Mouse (Mus musculus) bone marrow macrophage, adult 2 months (primary cell): Measurements from ENCODE around the gene Erf.

Source experiments
- CTCF ChIP-seq: IDR thresholded peaks from 2 replicates; pipeline ENCODE4 v1.5.1; 2012; ENCODE audit warnings: low read depth, mild to moderate bottlenecking, low read length, moderate library complexity
- POLR2A ChIP-seq: IDR thresholded peaks from 2 replicates; pipeline ENCODE4 v1.6.1; 2012; ENCODE audit warnings: mild to moderate bottlenecking, low read depth, low read length, borderline replicate concordance

DNA sequence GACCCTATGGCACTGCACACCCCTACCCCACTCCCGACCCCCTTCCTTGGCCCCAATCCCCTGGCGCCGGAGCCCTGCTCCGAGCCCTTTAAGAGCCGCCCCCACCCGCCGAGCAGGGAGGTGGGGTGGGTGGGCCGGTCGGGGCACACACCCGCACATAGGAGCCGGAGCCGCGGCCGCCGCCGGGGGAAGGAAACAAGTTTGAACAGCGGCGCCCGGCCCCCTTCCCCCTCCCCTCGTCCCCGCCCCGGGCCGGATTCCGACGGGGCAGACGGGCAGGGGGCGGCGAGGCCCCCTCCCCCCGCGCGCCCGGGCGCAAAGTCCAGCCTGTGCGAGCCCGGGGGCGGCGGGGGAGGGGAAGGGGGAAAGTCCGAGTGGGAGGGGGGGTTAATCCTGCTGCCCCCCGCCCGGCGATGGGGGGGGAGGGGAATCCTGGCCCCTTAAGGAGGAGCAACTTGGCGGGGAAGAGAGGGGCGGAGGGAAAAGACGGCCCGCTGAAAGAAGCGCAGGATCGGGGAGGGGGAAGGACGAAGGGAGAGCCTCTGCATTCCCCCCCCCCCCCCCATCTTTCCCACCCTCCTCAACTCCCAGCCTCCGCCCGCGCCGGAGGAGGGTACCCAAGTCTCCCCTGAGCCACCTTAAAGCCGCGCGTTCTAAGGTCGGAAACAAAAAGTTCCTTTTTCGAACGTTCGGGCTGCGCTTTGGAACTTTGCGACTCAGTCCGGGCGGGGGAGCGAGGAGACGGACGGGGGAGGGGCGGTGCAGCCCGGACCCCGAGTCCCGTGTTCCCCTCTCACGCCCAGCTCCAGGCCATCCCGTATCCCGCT, 1.0 kb downstream of the Erf start:
- TF ChIP-seq CTCF (no peak), POLR2A (no peak)
